Mouse (Mus musculus) G1E (cell line): ENCODE results near the gene Clasp2.

Experiments used
- CTCF ChIP-seq: IDR thresholded peaks from 2 replicates; pipeline ENCODE4 v1.5.1; 2012; ENCODE audit warnings: low read depth, low read length, inconsistent platforms, mixed read lengths
- GATA1 ChIP-seq: IDR thresholded peaks from 2 replicates; pipeline ENCODE4 v1.6.1; 2012; ENCODE audit warnings: borderline replicate concordance, low read length, inconsistent platforms, mixed read lengths

GRCm38 (mm10) chr9:113935638-113936037 is 194.4 kb downstream of the Clasp2 start:
- TF ChIP-seq CTCF (no peak), GATA1 (no peak)
